Mouse (Mus musculus): Measurements from ENCODE around the gene Eif4a1.

GRCm38 (mm10) chr11:69672211-69672706, at the start of gene Eif4a1:
- TF ChIP-seq CTCF (conservative IDR thresholded peaks at IDR 0.05 in 1 of 2, IDR thresholded peaks at IDR 0.05 in 1 of 2; ENCODE audit: low read depth in 2 of 2, low read length in 2 of 2) (no peak), EP300 (IDR thresholded peaks at IDR 0.05; ENCODE audit: low read length) (no peak), ELF1 (IDR thresholded peaks at IDR 0.05; ENCODE audit: low read depth, low read length) (peak; percentile 98), POLR2A (IDR thresholded peaks at IDR 0.05; ENCODE audit: low read depth, low read length) (peak; percentile 100), RAD21 (IDR thresholded peaks at IDR 0.05; ENCODE audit: low read depth, low read length) (no peak), USF1 (IDR thresholded peaks at IDR 0.05; ENCODE audit: low read depth, low read length) (peak; percentile 94), NELFE (IDR thresholded peaks at IDR 0.05; ENCODE audit: low read depth, low read length) (peak; percentile 100), SMC3 (IDR thresholded peaks at IDR 0.05; ENCODE audit: low read depth, low read length) (no peak), CHD2 (IDR thresholded peaks at IDR 0.05; ENCODE audit: low read length) (peak; percentile 96)

Data from CH12.LX (cell line).